Mouse (Mus musculus) embryo, embryonic 10.5 days (tissue): ENCODE data around the gene D930020B18Rik.

ENCODE experiments used
- DNase-seq: peaks from one replicate; pipeline ENCODE4 v3.0.0-alpha.2; 2015; ENCODE audit warnings: low spot score

The D930020B18Rik gene

GRCm38 (mm10) chr10:121640150-121640930 lies 1.0 kb upstream of the D930020B18Rik start:
- DNase-seq: peak; percentile 77

- DNase-seq: no peak
Observed at GRCm38 (mm10) chr10:121640944-121641271, 480 bp upstream of the D930020B18Rik start.

DNA sequence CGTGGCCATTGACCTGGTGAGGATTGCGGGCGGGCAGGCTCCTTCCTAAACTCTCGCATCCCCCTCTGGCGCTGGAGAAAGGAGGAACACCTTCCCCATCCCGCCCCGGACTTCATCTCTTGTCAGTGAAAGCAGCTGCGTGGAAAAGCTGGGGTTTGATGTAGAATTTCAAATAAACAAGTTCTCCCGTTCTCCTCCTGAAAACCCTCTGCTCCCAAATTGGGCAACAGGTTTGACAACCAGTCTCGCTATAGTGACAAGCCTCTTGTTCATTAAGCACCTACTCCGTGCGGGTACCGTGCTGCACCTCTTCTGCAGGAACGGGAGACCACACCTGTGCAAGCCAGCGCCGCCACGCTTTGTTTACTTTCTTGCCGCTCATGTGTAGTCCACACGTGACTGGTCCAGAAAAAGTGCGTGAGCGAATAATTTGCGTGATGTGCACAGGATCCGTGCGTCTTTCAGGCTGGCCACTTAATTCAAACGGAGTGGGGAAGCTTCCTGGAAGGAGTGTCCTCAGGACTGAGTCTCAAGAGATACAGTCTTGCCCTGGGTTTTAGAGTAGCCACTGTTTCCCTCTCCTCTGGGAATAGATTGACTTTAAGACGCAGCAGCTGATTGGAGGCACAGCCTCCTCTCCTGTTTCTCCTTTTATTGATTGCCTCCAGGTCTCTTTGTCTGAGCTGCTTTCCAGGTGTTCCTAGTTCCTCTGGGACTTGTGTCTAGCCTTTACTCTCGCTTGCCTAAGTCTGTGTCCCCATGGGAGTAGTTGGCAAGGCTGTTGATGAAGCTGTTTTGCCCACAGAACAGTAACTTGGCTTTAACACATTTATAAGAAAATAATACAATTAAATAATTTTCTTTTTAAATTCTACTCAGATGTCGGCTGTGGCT lies 913 bp downstream of the D930020B18Rik start:
- DNase-seq: peak; percentile 45

DNA sequence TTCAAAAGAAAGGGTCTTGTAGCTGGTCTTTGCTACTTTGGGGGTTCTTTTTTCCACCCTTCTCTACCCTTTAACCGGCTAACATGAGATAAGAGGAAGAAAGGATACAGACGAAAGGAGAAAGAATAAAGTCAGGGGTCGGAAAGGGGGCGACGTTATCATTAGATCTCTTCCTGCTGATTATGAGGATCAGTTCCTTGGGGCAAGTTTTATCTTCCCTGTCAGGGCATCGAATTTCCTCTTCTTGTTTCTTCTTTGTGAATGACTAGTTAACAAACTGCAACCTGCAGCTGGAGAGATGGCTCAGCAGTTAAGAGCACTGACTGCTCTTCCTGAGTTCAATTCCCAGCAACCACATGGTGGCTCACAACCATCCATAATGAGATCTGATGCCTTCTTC lies 4.9 kb downstream of the D930020B18Rik start:
- no peak for DNase-seq

DNA sequence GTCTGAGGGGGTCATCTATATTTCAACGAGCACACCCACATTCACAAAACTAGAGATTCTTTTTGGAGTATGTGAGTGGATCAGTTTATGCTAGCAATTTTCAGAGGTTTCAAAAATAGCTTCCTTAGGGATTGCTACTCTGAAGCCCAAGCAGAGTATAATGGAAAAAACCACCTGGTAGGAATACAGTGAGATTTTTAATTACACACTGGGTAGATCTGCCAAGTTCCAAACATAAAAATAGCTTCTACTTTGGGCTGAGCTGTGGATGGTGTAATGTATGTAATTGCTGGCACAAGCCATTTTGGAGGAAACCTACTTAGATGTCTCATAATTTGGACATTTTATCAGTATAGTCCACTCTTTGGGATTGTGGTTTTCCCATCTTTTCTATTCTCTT lies 11.7 kb downstream of the D930020B18Rik start:
- no peak for DNase-seq

DNA sequence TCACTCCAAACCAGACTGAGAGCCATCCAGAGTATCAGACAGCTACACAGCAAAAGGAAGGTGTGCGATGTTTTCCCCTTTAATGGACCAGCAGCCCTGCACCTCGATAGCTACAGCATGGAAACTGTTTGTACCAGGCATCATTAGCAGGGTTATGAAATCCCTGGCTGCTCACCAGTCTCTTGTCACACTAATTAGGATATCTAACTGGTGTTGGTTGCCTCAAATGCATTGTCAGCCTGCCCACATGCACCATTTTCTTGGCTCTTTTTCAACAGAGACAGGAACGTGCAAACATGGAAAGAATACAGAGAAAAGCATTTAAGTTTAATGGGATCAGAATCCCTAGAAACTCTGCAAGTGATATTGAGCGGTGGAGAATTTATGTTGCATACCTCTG lies 14.5 kb downstream of the D930020B18Rik start:
- DNase-seq: no peak

GRCm38 (mm10) chr10:121662711-121663110 lies 21.3 kb downstream of the D930020B18Rik start:
- no peak for DNase-seq

GRCm38 (mm10) chr10:121663599-121663998 lies 22.2 kb downstream of the D930020B18Rik start:
- DNase-seq: no peak

DNA sequence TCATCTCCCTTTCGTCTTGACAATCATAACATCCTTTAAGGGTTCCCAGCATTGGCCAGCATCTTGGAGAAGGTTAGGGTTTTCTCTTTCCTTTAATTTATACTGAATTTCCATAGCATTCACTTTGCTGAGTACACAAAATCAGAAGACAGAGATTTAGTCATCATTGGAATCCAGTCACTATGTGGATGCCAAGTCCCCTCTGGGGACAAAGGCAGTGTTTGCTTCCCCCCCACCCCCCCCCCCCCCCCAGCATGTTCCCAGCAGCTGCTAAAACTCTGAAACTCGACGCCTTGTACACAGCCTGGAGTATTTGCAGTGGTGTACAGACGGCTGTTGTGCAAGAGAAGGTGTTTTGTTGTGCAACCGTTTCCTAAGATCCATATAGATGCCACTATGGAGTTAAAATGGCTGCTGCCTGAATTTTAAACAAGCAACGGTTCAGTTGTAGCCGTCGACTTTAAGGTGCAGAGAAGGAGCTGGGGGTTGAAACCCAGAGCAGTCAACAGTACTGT lies 24.3 kb downstream of the D930020B18Rik start:
- DNase-seq: no peak

GRCm38 (mm10) chr10:121669103-121669502 lies 27.7 kb downstream of the D930020B18Rik start:
- DNase-seq: no peak

DNA sequence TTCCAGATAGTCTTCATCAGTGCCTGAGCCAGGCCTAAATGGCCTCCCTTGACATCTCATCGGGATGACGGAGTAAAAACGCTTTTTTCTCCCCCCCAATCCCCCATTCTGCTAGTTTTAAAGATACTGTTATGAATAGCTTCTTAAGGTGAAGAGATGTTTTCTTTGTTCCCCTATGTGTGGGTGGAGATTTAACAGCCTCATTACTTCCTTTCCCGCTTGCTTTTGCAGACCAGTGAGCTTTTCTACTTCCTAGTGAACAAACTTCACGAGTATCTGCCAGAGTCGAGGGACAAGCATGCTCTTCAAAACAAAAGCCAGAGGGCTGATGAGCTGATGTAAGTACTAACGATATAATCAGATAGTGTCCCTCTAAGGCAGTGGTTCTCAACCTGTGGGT lies 35.6 kb downstream of the D930020B18Rik start:
- no peak for DNase-seq

DNA sequence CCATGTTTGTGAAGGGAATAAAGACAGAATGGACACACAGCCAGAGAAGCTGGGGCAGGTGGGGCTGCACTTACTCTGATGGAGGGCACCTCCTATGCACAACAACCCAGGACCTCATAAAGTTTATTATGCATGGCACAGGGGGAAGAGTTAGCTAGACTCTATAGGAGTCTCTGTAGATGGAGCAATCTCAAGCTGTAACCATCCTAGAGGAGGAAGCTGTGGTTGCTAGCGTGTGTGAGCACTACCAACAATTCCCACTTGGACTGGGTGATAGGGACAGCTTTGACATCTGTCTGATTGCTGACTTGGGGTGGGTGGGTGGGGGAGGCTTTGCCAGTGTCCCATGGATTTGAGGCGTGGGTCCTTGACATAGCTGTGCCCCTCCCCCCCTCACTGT lies 39.5 kb downstream of the D930020B18Rik start:
- DNase-seq: no peak

- no peak for DNase-seq
Observed at GRCm38 (mm10) chr10:121682539-121682938, 41.2 kb downstream of the D930020B18Rik start.

DNA sequence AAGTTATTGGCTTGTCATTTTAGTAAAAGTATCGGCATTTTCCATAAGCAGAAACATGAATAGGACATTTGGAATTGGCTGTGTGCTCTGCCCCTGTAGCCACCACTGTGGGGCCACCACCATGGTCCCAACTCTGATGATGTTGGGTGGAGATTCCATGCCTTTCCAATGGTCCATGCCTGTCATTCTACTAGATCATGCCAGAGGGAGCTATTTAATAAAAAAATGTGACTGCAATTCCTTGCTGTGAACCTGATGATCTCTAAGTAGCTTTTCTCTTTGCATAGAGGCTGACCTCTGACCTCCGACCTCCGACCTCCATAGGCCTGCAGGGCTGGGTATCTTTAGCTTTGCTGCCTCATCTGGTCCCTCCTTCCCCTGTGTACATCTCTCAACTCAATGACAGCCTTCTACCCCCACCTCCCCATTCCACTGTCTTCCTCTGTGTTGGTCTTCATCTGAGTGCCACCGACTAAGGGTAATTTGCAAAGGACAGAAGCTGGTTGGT lies 44.8 kb downstream of the D930020B18Rik start:
- peak; percentile 46 for DNase-seq

DNA sequence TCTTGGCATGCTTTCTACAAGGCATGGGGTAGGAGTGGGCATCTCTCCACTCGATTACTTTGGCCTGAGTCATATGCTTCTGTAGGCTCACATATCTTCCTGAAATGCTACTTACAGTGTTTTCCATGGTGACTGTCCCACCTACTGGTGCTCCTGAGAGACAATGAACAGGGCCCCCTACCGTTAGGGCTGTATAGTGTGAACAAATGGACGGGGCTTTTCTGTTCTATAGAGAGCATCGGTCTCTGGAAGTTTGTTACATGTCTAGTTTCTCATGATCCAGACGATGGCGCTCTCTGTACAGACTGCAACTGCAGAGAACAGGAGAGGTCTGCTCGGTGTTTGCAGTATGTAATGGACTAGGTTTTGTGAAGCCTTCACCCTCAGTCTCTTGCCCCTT lies 46.1 kb downstream of the D930020B18Rik start:
- no peak for DNase-seq

DNA sequence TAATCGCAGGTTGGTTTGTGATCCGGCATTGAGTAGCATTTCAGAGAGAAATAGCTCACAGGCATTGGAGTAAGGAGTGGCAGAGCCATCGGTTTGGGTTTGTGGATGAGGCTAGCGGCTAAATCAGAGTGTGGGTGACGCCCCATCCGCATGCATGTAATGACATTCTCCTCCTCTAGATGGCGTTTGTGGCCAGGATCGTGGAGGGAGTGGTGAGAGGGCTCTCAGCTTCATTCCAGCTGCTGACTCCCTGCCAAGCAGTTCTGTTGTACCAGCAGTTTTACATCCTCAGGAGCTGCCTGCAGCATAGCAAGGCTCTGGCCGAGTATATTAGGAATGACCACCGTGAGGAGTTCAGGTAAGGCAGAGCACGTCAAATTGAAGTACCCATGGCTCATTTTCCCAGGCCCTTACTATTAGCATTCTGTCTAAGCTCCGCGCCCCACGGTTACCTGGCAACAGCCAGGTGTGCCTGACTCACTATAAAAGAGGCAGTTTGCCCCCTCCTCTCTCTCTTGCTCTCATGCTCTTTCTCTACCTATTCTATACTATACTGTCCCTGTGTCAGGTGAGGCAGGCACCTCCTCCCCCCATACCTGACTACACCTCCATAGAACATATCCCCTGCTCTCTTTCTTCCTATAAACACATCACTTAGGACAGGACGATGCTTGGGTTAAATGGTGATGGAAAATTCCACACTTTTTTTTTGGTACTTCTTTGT lies 48.4 kb downstream of the D930020B18Rik start:
- peak; percentile 91 for DNase-seq

GRCm38 (mm10) chr10:121692944-121693579 lies 51.7 kb downstream of the D930020B18Rik start:
- DNase-seq: peak; percentile 14

DNA sequence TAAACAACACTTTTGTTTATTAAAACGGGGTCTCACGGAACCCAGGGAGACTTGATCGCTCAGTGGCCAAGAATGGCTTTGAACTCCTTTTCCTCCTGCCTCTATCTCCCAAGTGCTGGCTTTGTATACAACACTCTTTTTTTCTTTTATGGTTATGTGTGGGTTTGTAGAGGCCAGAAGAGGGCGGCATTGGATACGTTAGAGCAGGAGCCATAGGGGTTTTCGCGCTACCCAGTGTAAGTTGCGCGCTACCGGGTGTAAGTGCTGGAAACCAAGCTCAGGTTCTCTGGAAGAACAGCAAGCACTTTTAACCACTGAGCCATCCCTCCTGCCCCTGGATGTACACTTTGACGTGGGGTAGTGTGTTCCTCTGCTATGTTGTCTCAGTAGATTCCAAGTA lies 53.2 kb downstream of the D930020B18Rik start:
- peak; percentile 13 for DNase-seq

- peak; percentile 72 for DNase-seq
Observed at GRCm38 (mm10) chr10:121701296-121702248, 60.2 kb downstream of the D930020B18Rik start.

DNA sequence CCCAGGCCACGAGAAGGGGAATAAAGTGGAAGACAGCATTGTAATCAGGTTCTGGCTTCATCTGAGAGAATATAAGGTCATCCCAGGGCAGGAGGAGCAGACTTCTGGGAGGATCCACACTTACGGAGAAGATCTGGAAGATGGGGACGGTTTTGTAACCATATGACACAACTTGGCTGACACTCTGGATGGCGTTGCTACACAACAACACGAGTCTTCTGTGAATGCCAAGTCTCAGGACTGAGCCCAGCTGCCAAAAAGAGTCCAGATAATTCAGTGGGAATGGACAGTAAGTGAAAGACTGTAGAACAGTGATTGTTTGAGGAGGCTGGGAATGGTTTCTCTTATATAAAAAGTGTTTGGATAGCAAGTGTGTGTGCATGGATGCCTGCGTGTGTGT lies 62.2 kb downstream of the D930020B18Rik start:
- DNase-seq: no peak
